Mouse (Mus musculus): ENCODE measurements around the gene Fam13c. TPM values are rescaled to one million over a fixed set of nuclear protein-coding genes. Genes with fewer than 3 reads are reported as not detected.

Gene Fam13c
- total and polyA plus RNA-seq, 3 experiments = 6.0 to 27.5 (median 12.8) TPM

DNA sequence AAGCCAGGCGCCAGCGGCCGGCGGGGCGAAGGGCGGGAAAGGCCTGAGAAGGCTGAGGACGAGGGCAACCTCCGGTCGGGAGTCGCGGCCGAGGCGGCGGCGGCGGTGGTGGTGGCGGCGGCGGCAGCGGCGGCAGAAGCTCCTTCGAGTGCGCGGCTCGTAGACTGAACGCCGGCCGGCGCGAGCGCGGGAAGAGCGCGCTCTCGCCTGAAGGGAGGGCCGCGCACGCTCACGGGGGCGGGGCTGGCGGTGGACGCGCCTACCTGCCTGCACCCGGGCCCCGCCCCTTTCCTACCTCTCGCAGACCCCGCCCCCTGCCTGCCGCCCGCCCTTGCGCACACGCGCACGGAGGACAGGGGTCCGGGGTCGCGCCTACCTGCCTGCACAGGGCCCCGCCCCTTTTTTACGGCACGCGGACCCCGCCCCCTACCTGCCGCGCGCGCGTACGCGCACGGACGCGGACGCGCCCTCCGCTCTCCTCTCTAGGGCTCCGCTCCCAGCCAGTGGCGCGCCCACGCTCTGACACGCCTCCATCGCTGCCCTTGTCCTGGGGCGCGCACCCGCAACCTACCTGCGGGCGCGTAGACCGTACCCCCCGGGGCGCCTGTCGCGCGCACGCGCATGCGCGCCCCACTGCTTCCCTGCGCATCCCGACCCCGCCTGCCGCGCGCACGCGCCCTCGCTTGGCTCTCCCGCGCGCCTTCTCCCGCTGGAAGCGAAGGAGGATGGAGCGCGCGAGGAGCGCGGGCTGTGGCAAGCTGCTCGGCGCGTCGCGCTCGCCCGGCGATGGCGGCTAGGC, 159.0 kb downstream of the Fam13c start:
- peak; percentile 84 for DNase-seq

DNA sequence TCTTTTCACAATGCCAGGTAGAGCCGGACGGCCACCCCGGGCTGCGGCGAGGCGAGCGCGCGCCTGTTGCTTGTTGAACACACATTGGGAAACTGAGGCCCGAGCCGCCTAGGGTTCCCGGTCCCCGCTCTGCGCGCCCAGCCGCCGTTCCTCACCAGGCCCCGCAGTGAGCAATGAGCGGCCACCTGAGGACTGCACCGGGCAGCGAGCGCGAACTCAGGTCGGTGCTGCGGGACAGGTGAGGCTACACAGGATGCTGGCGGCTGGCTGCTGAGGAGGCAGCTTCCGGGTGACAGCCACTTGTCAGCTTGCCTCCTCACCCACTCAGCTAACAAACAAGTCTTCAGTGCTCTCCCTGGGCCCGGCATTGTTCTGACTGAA, 159.6 kb downstream of the Fam13c start:
- DNase-seq = no peak

Other genes starting within 250 kb of the Fam13c start
- under 1 TPM in 1 of 2 experiments, not detected in 1; 0.86 TPM for gene Mrln, start 235.8 kb upstream of the Fam13c start, total RNA-seq (2021)
- not detected in 2 replicates for gene Mrln, start 235.8 kb upstream of the Fam13c start, polyA plus RNA-seq (2012; rRNA removed)
- 1 to 10 TPM; 6.4 to 8.8 TPM for gene Slc16a9, start 195.4 kb upstream of the Fam13c start, total RNA-seq (2021)
- gene Slc16a9, start 195.4 kb upstream of the Fam13c start, polyA plus RNA-seq (2012; rRNA removed) = 2.4 TPM in 2 replicates
- gene Phyhipl, start 215.5 kb downstream of the Fam13c start, total RNA-seq (2021) = 1 to 10 TPM; 2.8 to 4.0 TPM
- gene Phyhipl, start 215.5 kb downstream of the Fam13c start, polyA plus RNA-seq (2012; rRNA removed) = 0.66 and 0.99 TPM in 2 replicates